Mouse (Mus musculus) CH12.LX (cell line): ENCODE measurements at regions not wholly inside any gene's neighbourhood (a gene's known extent, or its start where the extent isn't known, plus 50 kb on each side); places are given as distances from the start of the nearest gene placed in this dataset.

Experiments
- CTCF ChIP-seq, 2 experiments: IDR thresholded peaks in 1 of 2; conservative IDR thresholded peaks in 1 of 2; 2 replicates each; pipeline ENCODE4 v1.5.1; 2011 to 2012; ENCODE audit warnings: low read depth in 2 of 2, low read length in 2 of 2, improper control_type of control experiment in 1 of 2, inconsistent platforms in 1 of 2, mild to moderate bottlenecking in 1 of 2, moderate library complexity in 1 of 2
- E2F4 ChIP-seq: IDR thresholded peaks from 2 replicates; pipeline ENCODE4 v1.6.1; 2011; ENCODE audit warnings: low read depth, low read length, improper control_type of control experiment; ENCODE audit not compliant: insufficient replicate concordance
- EP300 ChIP-seq: IDR thresholded peaks from 2 replicates; pipeline ENCODE4 v1.6.1; 2011; ENCODE audit warnings: low read length, improper control_type of control experiment
- ETS1 ChIP-seq: conservative IDR thresholded peaks from 2 replicates; pipeline ENCODE4 v1.6.1; 2012; ENCODE audit warnings: low read depth, mild to moderate bottlenecking, inconsistent platforms, low read length, improper control_type of control experiment, moderate library complexity
- NRF1 ChIP-seq: IDR thresholded peaks from 2 replicates; pipeline ENCODE4 v1.6.1; 2014; ENCODE audit warnings: low read depth, mild to moderate bottlenecking, inconsistent platforms, low read length, improper control_type of control experiment, moderate library complexity
- POLR2A ChIP-seq: IDR thresholded peaks from 2 replicates; pipeline ENCODE4 v1.6.1; 2011; ENCODE audit warnings: low read depth, mild to moderate bottlenecking, improper control_type of control experiment, low read length
- SIN3A ChIP-seq: IDR thresholded peaks from 2 replicates; pipeline ENCODE4 v1.6.1; 2012; ENCODE audit warnings: low read length, improper control_type of control experiment, inconsistent platforms
- TCF12 ChIP-seq: IDR thresholded peaks from 2 replicates; pipeline ENCODE4 v1.6.1; 2014; ENCODE audit warnings: low read depth, mild to moderate bottlenecking, inconsistent platforms, low read length, improper control_type of control experiment
- USF1 ChIP-seq: IDR thresholded peaks from 2 replicates; pipeline ENCODE4 v1.6.1; 2014; ENCODE audit warnings: low read depth, mild to moderate bottlenecking, inconsistent platforms, low read length, improper control_type of control experiment
- ZKSCAN1 ChIP-seq: IDR thresholded peaks from 2 replicates; pipeline ENCODE4 v1.6.1; 2012; ENCODE audit warnings: low read depth, inconsistent platforms, low read length, improper control_type of control experiment, borderline replicate concordance
- ZMIZ1 ChIP-seq: IDR thresholded peaks from 2 replicates; pipeline ENCODE4 v1.6.1; 2012; ENCODE audit warnings: low read depth, mild to moderate bottlenecking, inconsistent platforms, low read length, improper control_type of control experiment

DNA sequence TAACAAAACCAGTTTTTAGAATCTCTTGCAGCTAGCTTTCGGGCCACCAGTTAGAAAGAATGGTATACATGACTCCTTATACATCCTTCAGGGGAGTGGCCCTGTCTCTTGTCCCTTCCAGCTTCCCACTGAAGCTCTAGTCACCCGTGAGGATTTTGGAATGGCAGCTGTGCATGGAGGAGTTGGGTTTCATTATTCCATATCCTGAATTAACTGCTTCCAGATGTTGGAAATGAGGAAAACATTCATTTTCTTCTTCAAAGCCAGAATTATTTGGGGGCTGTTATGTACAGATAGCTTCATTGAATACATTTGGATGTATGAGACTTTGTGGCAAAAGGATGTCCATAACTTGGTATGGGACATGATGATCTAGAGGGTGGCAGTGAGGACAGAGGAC is 181.3 kb upstream of the Irx3 start:
- no peak for TF ChIP-seq ZMIZ1
- no peak for TF ChIP-seq CTCF (conservative IDR thresholded peaks at IDR 0.05 in 1 of 2, IDR thresholded peaks at IDR 0.05 in 1 of 2; ENCODE audit: low read depth in 2 of 2, low read length in 2 of 2)
- no peak for TF ChIP-seq SIN3A
- no peak for TF ChIP-seq NRF1
- TF ChIP-seq ETS1: no peak
- no peak for TF ChIP-seq USF1
- TF ChIP-seq EP300: no peak
- TF ChIP-seq ZKSCAN1: no peak
- no peak for TF ChIP-seq POLR2A
- TF ChIP-seq TCF12: no peak
- no peak for TF ChIP-seq E2F4
